Mouse (Mus musculus): Measurements from ENCODE around the gene AC131692.1. TPM values are rescaled to one million over a fixed set of nuclear protein-coding genes. Genes with fewer than 3 reads are reported as not detected.
"Not testable (repeated sequence)": the region's sequence is repeated elsewhere in the genome, so short reads cannot be mapped to it uniquely, and the experiment has no call there.

Gene AC131692.1
- total and polyA plus RNA-seq, 2 experiments from 2014 or later, result not detected

DNA sequence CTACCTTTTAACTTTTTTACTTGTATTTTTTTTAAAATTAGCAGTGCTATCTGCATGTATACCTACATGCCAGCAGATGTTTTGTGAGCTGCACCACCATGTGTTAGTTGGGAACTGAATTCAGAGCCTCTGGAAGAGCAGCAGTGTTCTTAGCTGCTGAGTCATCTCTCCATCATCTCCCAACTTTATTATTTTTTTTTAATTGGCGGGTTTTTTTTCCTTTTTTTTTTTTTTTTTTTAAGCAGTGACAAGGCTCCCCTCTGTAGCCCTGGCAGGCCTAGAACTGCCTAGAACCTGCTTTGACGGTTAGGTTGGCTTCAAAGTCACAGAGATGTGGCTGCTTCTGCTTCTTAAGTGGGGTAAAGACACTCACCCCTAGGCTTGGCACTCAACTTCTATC lies 30.7 kb downstream of the AC131692.1 start:
- Histone ChIP-seq H3K4me2 (ENCODE audit: low read depth, low read length) (no peak overlapping the region), H3K9me3 (ENCODE audit: low read length) (no peaks in the 10 kb centered on the region), H3K4me3 (ENCODE audit: low read length) (no peak overlapping the region), H3K36me3 (ENCODE audit: insufficient read depth, low read length) (peaks cover 8% of the 10 kb centered on the region), H3K4me1 (ENCODE audit: insufficient read depth, low read length) (no peaks in the 10 kb centered on the region), H3K9ac (replicated peaks; ENCODE audit: low read length) (no peak overlapping the region), H3K27me3 (ENCODE audit: insufficient read depth, low read length) (no peaks in the 10 kb centered on the region), H3K27ac (no peak overlapping the region)
- 80% methylated on average over 2 of the region's 2 CpGs for WGBS
- no peak for TF ChIP-seq CTCF (IDR thresholded peaks at IDR 0.05; ENCODE audit: low read depth)
- DNase-seq (ENCODE audit: low spot score) (no peak), ATAC-seq (no peak)

GRCm38 (mm10) chr19:6126289-6126688 lies 32.1 kb downstream of the AC131692.1 start:
- Histone ChIP-seq H3K27me3 (ENCODE audit: insufficient read depth, low read length) (no peaks in the 10 kb centered on the region), H3K4me1 (ENCODE audit: insufficient read depth, low read length) (no peaks in the 10 kb centered on the region), H3K36me3 (ENCODE audit: insufficient read depth, low read length) (no peaks in the 10 kb centered on the region; the same call in none of the 2 replicates), H3K9ac (replicated peaks; ENCODE audit: low read length) (no peak overlapping the region), H3K27ac (no peak overlapping the region), H3K4me3 (ENCODE audit: low read length) (no peak overlapping the region), H3K4me2 (ENCODE audit: low read depth, low read length) (no peak overlapping the region), H3K9me3 (ENCODE audit: low read length) (no peaks in the 10 kb centered on the region)
- 27% methylated on average over 4 of the region's 4 CpGs for WGBS
- no peak for ATAC-seq
- TF ChIP-seq CTCF (IDR thresholded peaks at IDR 0.05; ENCODE audit: low read depth), result peak; percentile 73
- DNase-seq (ENCODE audit: low spot score), result peak; percentile 64

GRCm38 (mm10) chr19:6126789-6127580 lies 32.8 kb downstream of the AC131692.1 start:
- H3K9ac ChIP-seq (replicated peaks; ENCODE audit: low read length), result no peak overlapping the region; the same call in 1 of the 2 replicates
- no peaks in the 10 kb centered on the region for H3K9me3 ChIP-seq (ENCODE audit: low read length)
- H3K4me1 ChIP-seq (ENCODE audit: insufficient read depth, low read length), result no peaks in the 10 kb centered on the region
- H3K4me2 ChIP-seq (ENCODE audit: low read depth, low read length), result peak overlapping the region; percentile 60
- peak overlapping the region; percentile 51 for H3K4me3 ChIP-seq (ENCODE audit: low read length)
- no peaks in the 10 kb centered on the region for H3K27me3 ChIP-seq (ENCODE audit: insufficient read depth, low read length)
- no peak for TF ChIP-seq CTCF (IDR thresholded peaks at IDR 0.05; ENCODE audit: low read depth)
- no peak for DNase-seq (ENCODE audit: low spot score)
- peak overlapping the region; percentile 93; the same call in 1 of the 2 replicates for H3K27ac ChIP-seq
- no peaks in the 10 kb centered on the region for H3K36me3 ChIP-seq (ENCODE audit: insufficient read depth, low read length)
- WGBS, result 75% methylated on average over 10 of the region's 10 CpGs
- ATAC-seq, result no peak

GRCm38 (mm10) chr19:6127760-6128341 lies 33.6 kb downstream of the AC131692.1 start, which contains the start of gene Snx15:
Gene Snx15 (minus strand): TSS chr19:6128304.
- peak; percentile 97 for DNase-seq (ENCODE audit: low spot score)
- H3K4me1 ChIP-seq (ENCODE audit: insufficient read depth, low read length), result no peaks in the 10 kb centered on the region
- peak; percentile 97 for ATAC-seq
- TF ChIP-seq CTCF (IDR thresholded peaks at IDR 0.05; ENCODE audit: low read depth), result 0 out of 2 replicates have a peak, but pooled peaks have one; percentile 14
- H3K36me3 ChIP-seq (ENCODE audit: insufficient read depth, low read length), result no peaks in the 10 kb centered on the region
- peak within 1 kb of the TSS; percentile 93 for H3K27ac ChIP-seq
- no peaks in the 10 kb centered on the region for H3K9me3 ChIP-seq (ENCODE audit: low read length)
- peak within 1 kb of the TSS; percentile 51 for H3K4me3 ChIP-seq (ENCODE audit: low read length)
- peak within 1 kb of the TSS; percentile 60 for H3K4me2 ChIP-seq (ENCODE audit: low read depth, low read length)
- peak within 1 kb of the TSS; percentile 65 for H3K9ac ChIP-seq (replicated peaks; ENCODE audit: low read length)
- H3K27me3 ChIP-seq (ENCODE audit: insufficient read depth, low read length), result no peaks in the 10 kb centered on the region
- WGBS, result under 1% methylated on average over 32 of the region's 32 CpGs

DNA sequence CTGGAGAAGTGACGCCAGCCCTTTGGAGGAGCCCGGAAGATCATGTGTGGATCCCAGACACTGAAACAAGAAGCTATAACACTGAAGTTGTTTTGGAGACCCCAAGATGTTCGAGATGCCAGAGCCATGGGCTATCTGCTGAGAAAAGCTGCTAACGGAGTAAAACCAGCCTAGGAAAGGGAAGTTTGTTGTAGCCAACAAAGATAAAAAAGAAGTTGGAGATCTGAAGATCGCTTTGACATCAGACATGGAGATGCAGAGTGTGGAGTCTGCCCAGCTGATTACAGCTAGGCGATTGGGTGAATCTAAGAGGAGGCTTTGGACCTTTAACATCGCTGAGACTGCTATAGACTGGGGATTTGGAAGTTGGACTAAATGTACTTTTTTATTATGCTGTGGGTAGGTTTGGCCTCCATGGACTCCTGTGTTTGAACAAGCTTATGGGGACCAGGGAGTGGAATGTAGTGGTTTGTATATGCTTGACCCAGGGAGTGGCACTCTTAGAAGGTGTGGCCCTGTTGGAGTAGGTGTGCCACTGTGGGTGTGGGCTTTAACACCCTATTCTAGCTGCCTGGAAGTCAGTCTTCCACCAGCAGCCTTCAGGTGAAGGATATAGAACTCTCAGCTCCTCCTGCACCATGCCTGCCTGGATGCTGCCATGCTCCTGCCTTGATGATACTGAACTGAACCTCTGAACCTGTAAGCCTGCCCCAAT lies 36.4 kb downstream of the AC131692.1 start:
- H3K27ac ChIP-seq; H3K36me3 ChIP-seq (ENCODE audit: insufficient read depth, low read length); H3K27me3 ChIP-seq (ENCODE audit: insufficient read depth, low read length); ATAC-seq; H3K4me2 ChIP-seq (ENCODE audit: low read depth, low read length); H3K4me3 ChIP-seq (ENCODE audit: low read length); DNase-seq (ENCODE audit: low spot score); H3K9me3 ChIP-seq (ENCODE audit: low read length); H3K9ac ChIP-seq (replicated peaks; ENCODE audit: low read length); H3K4me1 ChIP-seq (ENCODE audit: insufficient read depth, low read length): not testable (repeated sequence)
- WGBS, result 75% methylated on average over 7 of the region's 7 CpGs

GRCm38 (mm10) chr19:6132171-6132827 lies 38.1 kb downstream of the AC131692.1 start:
- Histone ChIP-seq H3K9ac (replicated peaks; ENCODE audit: low read length) (no peak overlapping the region), H3K36me3 (ENCODE audit: insufficient read depth, low read length) (peaks cover 24% of the 10 kb centered on the region), H3K4me1 (ENCODE audit: insufficient read depth, low read length) (no peaks in the 10 kb centered on the region), H3K9me3 (ENCODE audit: low read length) (no peaks in the 10 kb centered on the region), H3K4me2 (ENCODE audit: low read depth, low read length) (no peak overlapping the region), H3K27ac (no peak overlapping the region), H3K4me3 (ENCODE audit: low read length) (no peak overlapping the region), H3K27me3 (ENCODE audit: insufficient read depth, low read length) (no peaks in the 10 kb centered on the region)
- no peak for TF ChIP-seq CTCF (IDR thresholded peaks at IDR 0.05; ENCODE audit: low read depth)
- ATAC-seq, result no peak
- DNase-seq (ENCODE audit: low spot score), result no peak
- WGBS, result 69% methylated on average over 7 of the region's 7 CpGs

GRCm38 (mm10) chr19:6133197-6133596 lies 39.0 kb downstream of the AC131692.1 start:
- 63% methylated on average over 1 of the region's 1 CpGs for WGBS
- peaks cover 27% of the 10 kb centered on the region for H3K36me3 ChIP-seq (ENCODE audit: insufficient read depth, low read length)
- H3K27ac ChIP-seq; H3K9me3 ChIP-seq (ENCODE audit: low read length); H3K4me2 ChIP-seq (ENCODE audit: low read depth, low read length); DNase-seq (ENCODE audit: low spot score); ATAC-seq; H3K4me1 ChIP-seq (ENCODE audit: insufficient read depth, low read length); H3K27me3 ChIP-seq (ENCODE audit: insufficient read depth, low read length); H3K9ac ChIP-seq (replicated peaks; ENCODE audit: low read length); H3K4me3 ChIP-seq (ENCODE audit: low read length): not testable (repeated sequence)

Data from hindbrain, postnatal 0 days (tissue).